Mouse (Mus musculus) v-Abl transformed pro-B cells (cell line): ENCODE results near the gene Morn1.

Source experiments
- in situ Hi-C, 2 experiments: fragments of 400-800 bp; cut with MboI; formaldehyde crosslinking; loops; one replicate each; pipeline ENCODE4 v1.15.1; 2025; ENCODE audit not compliant: unreplicated experiment in 2 of 2

Morn1 gene

GRCm38 (mm10) chr4:155133658-155134417, 47.5 kb downstream of the Morn1 start:
- in situ Hi-C loops = no loop called here

GRCm38 (mm10) chr4:155134686-155135172, 48.4 kb downstream of the Morn1 start:
- in situ Hi-C loops = no loop called here

GRCm38 (mm10) chr4:155135909-155136585, 49.7 kb downstream of the Morn1 start:
- in situ Hi-C loops = no loop called here

- in situ Hi-C loops = no loop called here
Measured at GRCm38 (mm10) chr4:155137891-155138290, 51.5 kb downstream of the Morn1 start.

- in situ Hi-C loops = no loop called here
Measured at GRCm38 (mm10) chr4:155138451-155138850, 52.1 kb downstream of the Morn1 start.

- in situ Hi-C loops = no loop called here
Measured at GRCm38 (mm10) chr4:155139281-155140045, 53.1 kb downstream of the Morn1 start.

GRCm38 (mm10) chr4:155140150-155140549, 53.8 kb downstream of the Morn1 start:
- in situ Hi-C loops = no loop called here

- in situ Hi-C loops = no loop called here
Measured at GRCm38 (mm10) chr4:155140795-155141265, 54.5 kb downstream of the Morn1 start.

GRCm38 (mm10) chr4:155142836-155143235, 56.5 kb downstream of the Morn1 start:
- in situ Hi-C loops = no loop called here

- in situ Hi-C loops = no loop called here
Measured at GRCm38 (mm10) chr4:155143411-155143810, 57.0 kb downstream of the Morn1 start.

- in situ Hi-C loops = no loop called here
Measured at GRCm38 (mm10) chr4:155143871-155144502, 57.6 kb downstream of the Morn1 start.

- in situ Hi-C loops = no loop called here
Measured at GRCm38 (mm10) chr4:155144548-155145180, 58.3 kb downstream of the Morn1 start.

- in situ Hi-C loops = no loop called here
Measured at GRCm38 (mm10) chr4:155146107-155146823, 59.9 kb downstream of the Morn1 start.

- in situ Hi-C loops = no loop called here
Measured at GRCm38 (mm10) chr4:155148453-155148852, 62.1 kb downstream of the Morn1 start.

GRCm38 (mm10) chr4:155148910-155149698, 62.7 kb downstream of the Morn1 start:
- in situ Hi-C loops = no loop called here

GRCm38 (mm10) chr4:155149941-155150275, 63.5 kb downstream of the Morn1 start:
- in situ Hi-C loops = no loop called here

GRCm38 (mm10) chr4:155150276-155151113, 64.1 kb downstream of the Morn1 start:
- in situ Hi-C loops = no loop called here

- in situ Hi-C loops = no loop called here
Measured at GRCm38 (mm10) chr4:155151221-155151788, 64.9 kb downstream of the Morn1 start.
